Mouse (Mus musculus): ENCODE results near the gene Raph1. TPM values are rescaled to one million over a fixed set of nuclear protein-coding genes. Genes with fewer than 3 reads are reported as not detected.
A peak's percentile ranks its signal among the peaks of the same experiment; 100 is the strongest.

The Raph1 gene
- polyA plus RNA-seq (2011; ENCODE audit: insufficient read length, low read depth, missing spikeins): 43.5 and 88.2 TPM in 2 replicates

GRCm38 (mm10) chr1:60566631-60567311 lies at the start of gene Raph1:
Raph1 (minus strand) TSS chr1:60567104.
- no peaks in the 10 kb centered on the region for H3K4me1 ChIP-seq (ENCODE audit: control insufficient read depth, insufficient read depth, low read length)
- H3K27ac ChIP-seq (ENCODE audit: insufficient read depth, low read length): peak within 1 kb of the TSS; percentile 98
- peak within 1 kb of the TSS; percentile 96 for H3K4me3 ChIP-seq (ENCODE audit: insufficient read depth, low read length)
- TF ChIP-seq POLR2A (IDR thresholded peaks at IDR 0.05; ENCODE audit: low read depth, low read length) (peak; percentile 80), CTCF (IDR thresholded peaks at IDR 0.05; ENCODE audit: borderline replicate concordance, insufficient read depth, low read length) (no peak)

- Histone ChIP-seq H3K4me1 (ENCODE audit: control insufficient read depth, insufficient read depth, low read length) (peaks cover 5% of the 10 kb centered on the region; the same call in 1 of the 2 replicates), H3K4me3 (ENCODE audit: insufficient read depth, low read length) (no peak overlapping the region), H3K27ac (ENCODE audit: insufficient read depth, low read length) (peak overlapping the region; percentile 34; the same call in 1 of the 2 replicates)
- no peak for TF ChIP-seq POLR2A (IDR thresholded peaks at IDR 0.05; ENCODE audit: low read depth, low read length)
- TF ChIP-seq CTCF (IDR thresholded peaks at IDR 0.05; ENCODE audit: borderline replicate concordance, insufficient read depth, low read length): no peak
Observed at GRCm38 (mm10) chr1:60615703-60616102, 48.8 kb upstream of the Raph1 start.

DNA sequence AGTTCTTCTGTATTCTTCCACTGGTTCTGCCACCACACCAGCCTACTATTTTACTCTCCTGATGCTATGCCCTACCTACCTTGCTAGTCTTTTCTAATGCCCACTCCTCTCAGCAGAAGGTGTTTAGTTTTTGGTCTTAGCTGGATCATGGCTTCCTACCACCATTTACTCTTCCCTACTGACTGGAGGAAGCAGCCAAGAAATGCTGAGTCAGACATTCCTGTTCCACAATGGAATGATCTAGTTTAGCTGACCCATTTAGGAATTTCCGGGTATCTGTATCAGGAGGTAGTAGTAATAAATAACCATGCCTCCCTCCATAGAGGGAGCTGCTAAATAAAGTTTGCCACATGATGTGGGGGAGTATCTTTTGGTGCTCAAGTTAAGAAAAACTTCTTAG lies 48.0 kb upstream of the Raph1 start:
- Histone ChIP-seq H3K4me3 (ENCODE audit: insufficient read depth, low read length) (no peak overlapping the region), H3K27ac (ENCODE audit: insufficient read depth, low read length) (peak overlapping the region; percentile 20; the same call in 1 of the 2 replicates), H3K4me1 (ENCODE audit: control insufficient read depth, insufficient read depth, low read length) (peaks cover 5% of the 10 kb centered on the region; the same call in 1 of the 2 replicates)
- no peak for TF ChIP-seq POLR2A (IDR thresholded peaks at IDR 0.05; ENCODE audit: low read depth, low read length)
- no peak for TF ChIP-seq CTCF (IDR thresholded peaks at IDR 0.05; ENCODE audit: borderline replicate concordance, insufficient read depth, low read length)

DNA sequence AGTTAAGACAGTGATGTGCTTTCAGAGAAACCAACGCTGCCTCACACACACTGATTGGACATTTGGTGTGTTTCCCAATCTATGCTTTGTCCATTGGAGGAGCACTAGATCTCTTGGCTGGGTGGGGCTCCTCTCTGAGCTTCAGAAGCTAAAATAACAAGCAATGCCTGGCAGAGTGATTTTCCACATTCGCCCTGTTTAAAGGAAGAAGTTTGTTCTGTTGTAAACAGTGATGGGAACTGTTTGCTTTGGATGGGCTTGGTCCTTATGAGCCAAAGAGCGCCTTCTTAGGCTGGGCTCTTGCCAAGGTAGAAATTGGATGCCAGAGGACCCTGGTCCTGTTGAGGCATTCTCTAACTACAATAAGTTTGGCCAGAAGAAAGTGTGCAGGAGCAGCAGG lies 45.1 kb upstream of the Raph1 start:
- Histone ChIP-seq H3K4me3 (ENCODE audit: insufficient read depth, low read length) (no peak overlapping the region), H3K4me1 (ENCODE audit: control insufficient read depth, insufficient read depth, low read length) (peaks cover 5% of the 10 kb centered on the region; the same call in 1 of the 2 replicates), H3K27ac (ENCODE audit: insufficient read depth, low read length) (0 out of 2 replicates have a peak overlapping the region, but pooled peaks have one; percentile 81)
- TF ChIP-seq CTCF (IDR thresholded peaks at IDR 0.05; ENCODE audit: borderline replicate concordance, insufficient read depth, low read length) (no peak), POLR2A (IDR thresholded peaks at IDR 0.05; ENCODE audit: low read depth, low read length) (no peak)

GRCm38 (mm10) chr1:60610631-60611030 lies 43.7 kb upstream of the Raph1 start:
- no peak for TF ChIP-seq CTCF (IDR thresholded peaks at IDR 0.05; ENCODE audit: borderline replicate concordance, insufficient read depth, low read length)
- no peak for TF ChIP-seq POLR2A (IDR thresholded peaks at IDR 0.05; ENCODE audit: low read depth, low read length)
- Histone ChIP-seq H3K4me3 (ENCODE audit: insufficient read depth, low read length) (no peak overlapping the region), H3K27ac (ENCODE audit: insufficient read depth, low read length) (no peak overlapping the region), H3K4me1 (ENCODE audit: control insufficient read depth, insufficient read depth, low read length) (peaks cover 3% of the 10 kb centered on the region; the same call in 1 of the 2 replicates)

DNA sequence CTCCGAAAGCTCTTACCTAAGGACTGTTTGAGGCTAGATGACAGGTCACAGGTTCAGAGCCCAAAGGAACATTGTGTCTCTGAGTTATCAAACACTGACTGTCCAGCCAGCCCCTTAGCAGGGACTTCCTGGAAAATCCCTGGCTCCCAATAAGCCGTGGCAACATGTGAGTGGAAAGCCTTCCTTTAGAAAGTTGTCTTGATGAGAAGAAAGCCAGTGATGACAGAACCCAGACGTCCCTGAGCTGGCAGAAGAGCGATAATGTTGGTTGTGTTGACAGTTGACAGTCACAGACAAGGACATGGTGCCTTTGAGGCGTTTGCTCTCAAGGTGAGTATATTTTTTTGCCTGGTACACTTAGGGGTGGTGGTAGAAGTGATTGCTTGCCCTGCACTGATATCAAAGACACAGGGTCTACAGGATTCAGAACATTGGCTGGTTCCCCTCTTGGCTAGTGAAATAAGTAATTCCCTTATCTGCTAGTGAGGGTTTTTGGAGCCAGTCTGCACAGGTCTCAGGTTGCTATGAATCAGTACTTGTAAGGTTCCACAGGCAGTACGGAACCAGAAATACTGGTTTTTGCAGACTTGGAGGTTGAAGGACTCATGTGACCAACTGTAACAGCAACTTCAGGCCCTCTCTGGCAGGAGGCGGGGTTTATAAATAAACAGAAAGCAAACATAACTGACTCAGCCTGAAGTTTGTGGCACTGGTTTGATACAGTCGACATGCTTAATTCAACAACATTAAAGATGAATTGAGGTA lies 42.3 kb upstream of the Raph1 start:
- Histone ChIP-seq H3K4me3 (ENCODE audit: insufficient read depth, low read length) (no peak overlapping the region), H3K4me1 (ENCODE audit: control insufficient read depth, insufficient read depth, low read length) (no peaks in the 10 kb centered on the region), H3K27ac (ENCODE audit: insufficient read depth, low read length) (no peak overlapping the region)
- TF ChIP-seq POLR2A (IDR thresholded peaks at IDR 0.05; ENCODE audit: low read depth, low read length): no peak
- TF ChIP-seq CTCF (IDR thresholded peaks at IDR 0.05; ENCODE audit: borderline replicate concordance, insufficient read depth, low read length): no peak

GRCm38 (mm10) chr1:60604481-60605021 lies 37.6 kb upstream of the Raph1 start:
- 0 out of 2 replicates have a peak overlapping the region, but pooled peaks have one; percentile 29 for H3K27ac ChIP-seq (ENCODE audit: insufficient read depth, low read length)
- TF ChIP-seq CTCF (IDR thresholded peaks at IDR 0.05; ENCODE audit: borderline replicate concordance, insufficient read depth, low read length): no peak
- no peaks in the 10 kb centered on the region for H3K4me1 ChIP-seq (ENCODE audit: control insufficient read depth, insufficient read depth, low read length)
- H3K4me3 ChIP-seq (ENCODE audit: insufficient read depth, low read length): no peak overlapping the region

- no peaks in the 10 kb centered on the region; the same call in 1 of the 2 replicates for H3K4me1 ChIP-seq (ENCODE audit: control insufficient read depth, insufficient read depth, low read length)
- TF ChIP-seq POLR2A (IDR thresholded peaks at IDR 0.05; ENCODE audit: low read depth, low read length) (no peak), CTCF (IDR thresholded peaks at IDR 0.05; ENCODE audit: borderline replicate concordance, insufficient read depth, low read length) (no peak)
- no peak overlapping the region for H3K27ac ChIP-seq (ENCODE audit: insufficient read depth, low read length)
- H3K4me3 ChIP-seq (ENCODE audit: insufficient read depth, low read length): no peak overlapping the region
Observed at GRCm38 (mm10) chr1:60600682-60601081, 33.8 kb upstream of the Raph1 start.

- no peak for TF ChIP-seq POLR2A (IDR thresholded peaks at IDR 0.05; ENCODE audit: low read depth, low read length)
- no peak for TF ChIP-seq CTCF (IDR thresholded peaks at IDR 0.05; ENCODE audit: borderline replicate concordance, insufficient read depth, low read length)
- Histone ChIP-seq H3K4me1 (ENCODE audit: control insufficient read depth, insufficient read depth, low read length) (no peaks in the 10 kb centered on the region; the same call in 1 of the 2 replicates), H3K4me3 (ENCODE audit: insufficient read depth, low read length) (no peak overlapping the region), H3K27ac (ENCODE audit: insufficient read depth, low read length) (no peak overlapping the region)
Observed at GRCm38 (mm10) chr1:60599926-60600325, 33.0 kb upstream of the Raph1 start.
